Mouse (Mus musculus): Measurements from ENCODE around the gene Rpusd2. TPM values are rescaled to one million over a fixed set of nuclear protein-coding genes. Genes with fewer than 3 reads are reported as not detected.

The Rpusd2 gene
- total RNA-seq, 2 experiments from 2014 or later: 5.5 to 6.6 TPM

GRCm38 (mm10) chr2:119026951-119027350, 7.6 kb upstream of the Rpusd2 start:
- intact Hi-C loops (cut with DNase I): no loop called here
- DNase-seq (ENCODE audit: low spot score in 2 of 2): no peak

- DNase-seq (ENCODE audit: low spot score in 2 of 2): peak; percentile 95 to 97
- intact Hi-C loops (cut with DNase I): no loop called here
These were observed 5.5 kb upstream of the Rpusd2 start, which contains the start of gene Ccdc32 for GRCm38 (mm10) chr2:119028941-119029551. Ccdc32 (minus strand) TSS chr2:119029393.

- DNase-seq (ENCODE audit: low spot score in 2 of 2): no peak
- intact Hi-C loops (cut with DNase I): no loop called here
These were observed 2.4 kb upstream of the Rpusd2 start for GRCm38 (mm10) chr2:119032191-119032590.

GRCm38 (mm10) chr2:119035397-119035745, 781 bp downstream of the Rpusd2 start:
- DNase-seq (ENCODE audit: low spot score in 2 of 2): no peak
- intact Hi-C loops (cut with DNase I): no loop called here

- intact Hi-C loops (cut with DNase I): loop anchor here (10.0 kb wide), 1 partner anchor 244 kb away; the partner anchor contains the start of gene Vps18
- peak; percentile 55 to 65 for DNase-seq (ENCODE audit: low spot score in 2 of 2)
These were observed 6.3 kb downstream of the Rpusd2 start for GRCm38 (mm10) chr2:119040882-119041281.

GRCm38 (mm10) chr2:119045163-119045562, 10.6 kb downstream of the Rpusd2 start:
- intact Hi-C loops (cut with DNase I): loop anchor here (5.0 to 10.0 kb wide), 2 partner anchors 142 to 240 kb away; partner anchors contain the start of gene Vps18

GRCm38 (mm10) chr2:119046649-119047611, 12.3 kb downstream of the Rpusd2 start, which contains the start of gene Knl1:
Knl1 (plus strand) TSS chr2:119047119.
- DNase-seq (ENCODE audit: low spot score in 2 of 2): peak; percentile 97 to 98
- intact Hi-C loops (cut with DNase I): loop anchor here (5.0 to 10.0 kb wide), 2 partner anchors 140 to 238 kb away; partner anchors contain the start of gene Vps18

More at GRCm38 (mm10) chr2:119045163-119045562, 10.6 kb downstream of the Rpusd2 start:
- no peak for DNase-seq (ENCODE audit: low spot score in 2 of 2)

GRCm38 (mm10) chr2:119047849-119048248, 13.3 kb downstream of the Rpusd2 start:
- intact Hi-C loops (cut with DNase I): loop anchor here (5.0 to 10.0 kb wide), 2 partner anchors 139 to 237 kb away; partner anchors contain the start of gene Vps18
- no peak for DNase-seq (ENCODE audit: low spot score in 2 of 2)

GRCm38 (mm10) chr2:119050132-119050650, 15.6 kb downstream of the Rpusd2 start:
- no peak for DNase-seq (ENCODE audit: low spot score in 2 of 2)
- intact Hi-C loops (cut with DNase I): no loop called here

- intact Hi-C loops (cut with DNase I): no loop called here
- DNase-seq (ENCODE audit: low spot score in 2 of 2): no peak
These were observed 25.5 kb downstream of the Rpusd2 start for GRCm38 (mm10) chr2:119060139-119060538.

GRCm38 (mm10) chr2:119072397-119072796, 37.8 kb downstream of the Rpusd2 start:
- intact Hi-C loops (cut with DNase I): no loop called here
- DNase-seq (ENCODE audit: low spot score in 2 of 2): no peak

- no peak for DNase-seq (ENCODE audit: low spot score in 2 of 2)
- intact Hi-C loops (cut with DNase I): no loop called here
These were observed 51.6 kb downstream of the Rpusd2 start for GRCm38 (mm10) chr2:119086156-119086555.

Other genes starting within 250 kb of the Rpusd2 start
- gene Knstrn, start 220.8 kb upstream of the Rpusd2 start, total RNA-seq (2021): 1 to 10 TPM; 2.5 to 2.6 TPM
- gene Ivd, start 172.8 kb upstream of the Rpusd2 start, total RNA-seq (2021): 10 to 100 TPM; 68.4 to 69.9 TPM
- gene Bahd1, start 134.4 kb upstream of the Rpusd2 start, total RNA-seq (2021): 10 to 100 TPM; 35.8 to 37.5 TPM
- gene Chst14, start 108.3 kb upstream of the Rpusd2 start, total RNA-seq (2021): 1 to 10 TPM; 2.3 to 2.4 TPM
- gene Ccdc32, start 5.4 kb upstream of the Rpusd2 start, total RNA-seq (2021): 10 to 100 TPM; 60.2 TPM
- gene Knl1, start 12.3 kb downstream of the Rpusd2 start, total RNA-seq (2021): under 1 TPM; 0.29 to 0.63 TPM
- 1 to 10 TPM; 1.5 to 3.3 TPM for gene Rad51, start 78.0 kb downstream of the Rpusd2 start, total RNA-seq (2021)
- gene Rmdn3, start 122.2 kb downstream of the Rpusd2 start, total RNA-seq (2021): 10 to 100 TPM; 49.0 to 49.3 TPM
- gene Gchfr, start 133.0 kb downstream of the Rpusd2 start, total RNA-seq (2021): not detected
- gene Gm14137, start 139.7 kb downstream of the Rpusd2 start, total RNA-seq (2021): not detected
- 10 to 100 TPM; 28.8 to 36.8 TPM for gene Zfyve19, start 173.8 kb downstream of the Rpusd2 start, total RNA-seq (2021)
- gene Dnajc17, start 174.0 kb downstream of the Rpusd2 start, total RNA-seq (2021): 10 to 100 TPM; 17.4 to 18.2 TPM
- not detected for gene Ppp1r14d, start 195.1 kb downstream of the Rpusd2 start, total RNA-seq (2021)
- under 1 TPM; 0.59 to 0.61 TPM for gene Spint1, start 202.6 kb downstream of the Rpusd2 start, total RNA-seq (2021)
- 1 to 10 TPM; 9.5 to 9.9 TPM for gene Rhov, start 236.5 kb downstream of the Rpusd2 start, total RNA-seq (2021)

Data from left cerebral cortex, postnatal 14 days (tissue).